Mouse (Mus musculus) layer of hippocampus, postnatal 14 days (tissue): Measurements from ENCODE around the gene Olfr1008. TPM values are rescaled to one million over a fixed set of nuclear protein-coding genes. Genes with fewer than 3 reads are reported as not detected.
"Not testable (repeated sequence)": the region's sequence is repeated elsewhere in the genome, so short reads cannot be mapped to it uniquely, and the experiment has no call there.

Experiments used
- DNase-seq, 2 experiments: peaks; one replicate each; pipeline ENCODE4 v3.0.0; 2021 to 2022; ENCODE audit warnings: low spot score in 2 of 2, mixed read lengths in 1 of 2
- long read RNA-seq, 2 experiments: library from polyadenylated mRNA; stranded (forward); transcript quantifications; one replicate each; pipeline ENCODE4 v2.0.0; 2021
- total RNA-seq, 2 experiments: library from RNA; stranded (reverse); gene quantifications; 2 replicates each; pipeline ENCODE4 v1.2.3; 2021

The Olfr1008 gene
- total RNA-seq, result not detected
- long read RNA-seq, experiment 1, result 0 reads
- long read RNA-seq, experiment 2, result 0 reads

GRCm38 (mm10) chr2:85689131-85689530, at the start of gene Olfr1008:
TSS of gene Olfr1008 (plus strand) at chr2:85689431.
- DNase-seq, result no peak

DNA sequence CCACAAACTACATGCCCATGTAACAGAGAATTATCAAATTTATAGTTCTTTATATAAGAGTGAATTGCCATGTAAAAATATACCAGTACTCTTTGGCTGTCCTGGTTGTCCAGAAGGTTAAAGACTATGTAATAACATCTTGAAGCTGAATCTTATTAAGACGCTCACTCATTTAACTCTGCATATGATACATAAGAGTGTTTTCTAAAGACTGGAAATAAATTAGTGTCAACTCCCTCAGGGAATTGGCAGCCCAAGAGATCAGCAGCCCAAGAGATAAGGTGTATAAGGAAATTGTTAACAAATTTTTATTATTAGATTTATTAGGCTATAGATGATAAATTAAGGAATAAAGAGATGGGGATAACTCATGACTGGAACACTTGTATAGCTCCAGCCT, 38.6 kb upstream of the Olfr1008 start, which contains the start of gene Olfr1002:
Gene Olfr1002 (minus strand): TSS at position 101 of the 400 bp plus-strand sequence.
- DNase-seq, result no peak

DNA sequence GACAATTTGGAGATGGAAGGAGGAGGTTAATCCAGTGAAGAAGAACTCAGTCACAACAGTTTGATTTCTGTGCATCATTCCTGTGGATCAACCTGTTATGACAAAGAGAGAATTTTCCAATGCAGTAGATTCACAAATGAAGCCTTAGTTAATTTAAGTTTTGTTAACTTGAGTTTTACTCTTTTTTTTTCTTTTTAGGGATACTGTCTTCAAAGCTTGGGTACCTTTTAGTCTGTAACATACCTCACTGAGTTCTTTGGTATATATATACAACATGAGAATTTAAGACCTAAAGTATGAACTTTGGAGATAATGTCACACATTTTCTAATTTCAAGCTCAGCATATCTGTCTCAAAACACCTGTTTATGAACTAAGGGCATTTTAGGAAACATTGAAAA, 24.9 kb upstream of the Olfr1008 start, which contains the start of gene Olfr154:
Gene Olfr154 (minus strand): TSS at position 101 of the 400 bp plus-strand sequence.
- DNase-seq, result not testable (repeated sequence)

- DNase-seq, result no peak
Observed at GRCm38 (mm10) chr2:85678667-85679066, 10.6 kb upstream of the Olfr1008 start, which contains the start of gene Olfr1006. TSS of gene Olfr1006 (minus strand) at chr2:85678767.

- DNase-seq, result not testable (repeated sequence)
Observed at GRCm38 (mm10) chr2:85710680-85711079, 21.4 kb downstream of the Olfr1008 start.

- no peak for DNase-seq
Observed at GRCm38 (mm10) chr2:85711159-85711558, 21.9 kb downstream of the Olfr1008 start.

DNA sequence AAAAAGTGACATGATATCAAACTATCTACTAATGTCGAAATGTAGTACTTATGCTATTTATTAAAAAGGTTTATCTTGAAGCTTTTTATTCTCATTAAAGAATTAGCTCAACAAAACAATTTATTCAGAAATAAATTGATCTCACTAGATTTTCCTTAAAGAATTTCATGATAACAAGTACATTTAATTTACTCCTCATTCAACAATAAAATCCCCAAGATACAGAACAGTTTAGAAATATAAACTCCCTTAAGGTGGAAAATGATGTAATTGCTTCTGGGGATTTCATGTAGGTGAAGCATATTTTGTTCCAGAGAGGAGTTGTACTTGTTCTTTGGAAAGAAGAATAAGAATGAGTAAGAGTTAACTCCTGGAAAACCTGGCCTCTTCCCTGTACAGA, 25.9 kb downstream of the Olfr1008 start, which contains the start of gene Olfr1009:
Gene Olfr1009 (plus strand): TSS at position 301 of the 400 bp plus-strand sequence.
- DNase-seq, result no peak

- peak in 1 of 2 experiments; percentile 49 for DNase-seq
Observed at GRCm38 (mm10) chr2:85725793-85726192, 36.6 kb downstream of the Olfr1008 start.

Other genes starting within 250 kb of the Olfr1008 start
- gene Olfr995, start 245.8 kb upstream of the Olfr1008 start, total RNA-seq, result not detected
- gene 4833423E24Rik, start 170.4 kb upstream of the Olfr1008 start, total RNA-seq, result under 1 TPM; 0.43 to 0.65 TPM
- not detected for gene Olfr996, start 110.2 kb upstream of the Olfr1008 start, total RNA-seq
- gene Olfr998, start 100.5 kb upstream of the Olfr1008 start, total RNA-seq, result not detected
- not detected for gene Olfr1000, start 77.5 kb upstream of the Olfr1008 start, total RNA-seq
- not detected for gene Olfr1002, start 38.7 kb upstream of the Olfr1008 start, total RNA-seq
- gene Olfr154, start 25.0 kb upstream of the Olfr1008 start, total RNA-seq, result not detected
- not detected for gene Olfr1006, start 10.7 kb upstream of the Olfr1008 start, total RNA-seq
- gene Olfr1009, start 26.0 kb downstream of the Olfr1008 start, total RNA-seq, result not detected
- not detected for gene Olfr1012, start 73.3 kb downstream of the Olfr1008 start, total RNA-seq
- not detected for gene Olfr1013, start 77.7 kb downstream of the Olfr1008 start, total RNA-seq
- not detected for gene Olfr1014, start 83.3 kb downstream of the Olfr1008 start, total RNA-seq
- gene Olfr1015, start 92.6 kb downstream of the Olfr1008 start, total RNA-seq, result not detected
- not detected for gene Olfr1016, start 113.1 kb downstream of the Olfr1008 start, total RNA-seq
- gene Olfr1018, start 129.0 kb downstream of the Olfr1008 start, total RNA-seq, result not detected
- not detected for gene Olfr1019, start 156.1 kb downstream of the Olfr1008 start, total RNA-seq
- gene Olfr1020, start 157.6 kb downstream of the Olfr1008 start, total RNA-seq, result not detected
- gene Olfr1022, start 179.2 kb downstream of the Olfr1008 start, total RNA-seq, result not detected
- not detected for gene Olfr1023, start 196.2 kb downstream of the Olfr1008 start, total RNA-seq
- not detected for gene Olfr1024, start 215.6 kb downstream of the Olfr1008 start, total RNA-seq
- not detected for gene Olfr1025-ps1, start 225.8 kb downstream of the Olfr1008 start, total RNA-seq
- not detected for gene Olfr1026, start 232.1 kb downstream of the Olfr1008 start, total RNA-seq